Mouse (Mus musculus) forebrain, embryonic 16.5 days (tissue): ENCODE results near the gene Rnf152. TPM values are rescaled to one million over a fixed set of nuclear protein-coding genes. Genes with fewer than 3 reads are reported as not detected.

ENCODE experiments used
- ATAC-seq: fragments of 200-750 bp; cut with Nextera tagmentation; 2 replicates; pipeline ENCODE4 v1.8.0; 2017; ENCODE audit warnings: mild to moderate bottlenecking, moderate library complexity
- H3K27ac ChIP-seq: fragments of 300-500 bp; sonication (generic); 2 replicates; pipeline ENCODE4 v1.5.1; 2014; ENCODE audit warnings: low read length, control low read depth
- H3K27me3 ChIP-seq: fragments of 300-500 bp; sonication (generic); replicated peaks from 2 replicates; pipeline ENCODE4 v1.6.1; 2014; ENCODE audit warnings: low read length; ENCODE audit not compliant: control insufficient read depth, insufficient read depth
- H3K36me3 ChIP-seq: fragments of 300-500 bp; sonication (generic); 2 replicates; pipeline ENCODE4 v1.6.1; 2014; ENCODE audit not compliant: control insufficient read depth, insufficient read depth
- H3K4me1 ChIP-seq: fragments of 300-500 bp; sonication (generic); replicated peaks from 2 replicates; pipeline ENCODE4 v1.6.1; 2014; ENCODE audit warnings: low read length; ENCODE audit not compliant: control insufficient read depth, insufficient read depth
- H3K4me2 ChIP-seq: fragments of 300-500 bp; sonication (generic); 2 replicates; pipeline ENCODE4 v1.6.1; 2014; ENCODE audit warnings: mild to moderate bottlenecking, low read length, control low read depth
- H3K4me3 ChIP-seq: fragments of 300-500 bp; sonication (generic); replicated peaks from 2 replicates; pipeline ENCODE4 v1.5.1; 2014; ENCODE audit warnings: mild to moderate bottlenecking, low read length, control low read depth
- H3K9ac ChIP-seq: fragments of 300-500 bp; sonication (generic); replicated peaks from 2 replicates; pipeline ENCODE4 v1.6.1; 2014; ENCODE audit warnings: low read depth, low read length, control low read depth
- H3K9me3 ChIP-seq: fragments of 300-500 bp; sonication (generic); 2 replicates; pipeline ENCODE4 v1.6.1; 2016; ENCODE audit warnings: low read length; ENCODE audit not compliant: control insufficient read depth
- WGBS: fragments of 180-500 bp; shearing (Covaris S2); extraction: QIAGEN DNeasy Blood & Tissue Kit; methylation state at CpG from one replicate; pipeline ENCODE4 v1.1.7; 2014; 5-methylcytosine and 5-hydroxymethylcytosine counted together
- polyA plus RNA-seq: library from polyadenylated mRNA; unstranded; fragments of >200 nt; fragmentation: Nextera tagmentation; extraction: Ambion mirVana; gene quantifications from 2 replicates; pipeline ENCODE4 v1.2.1, GENCODE M21; 2015

The Rnf152 gene
- 6.2 and 9.2 TPM in 2 replicates for polyA plus RNA-seq

DNA sequence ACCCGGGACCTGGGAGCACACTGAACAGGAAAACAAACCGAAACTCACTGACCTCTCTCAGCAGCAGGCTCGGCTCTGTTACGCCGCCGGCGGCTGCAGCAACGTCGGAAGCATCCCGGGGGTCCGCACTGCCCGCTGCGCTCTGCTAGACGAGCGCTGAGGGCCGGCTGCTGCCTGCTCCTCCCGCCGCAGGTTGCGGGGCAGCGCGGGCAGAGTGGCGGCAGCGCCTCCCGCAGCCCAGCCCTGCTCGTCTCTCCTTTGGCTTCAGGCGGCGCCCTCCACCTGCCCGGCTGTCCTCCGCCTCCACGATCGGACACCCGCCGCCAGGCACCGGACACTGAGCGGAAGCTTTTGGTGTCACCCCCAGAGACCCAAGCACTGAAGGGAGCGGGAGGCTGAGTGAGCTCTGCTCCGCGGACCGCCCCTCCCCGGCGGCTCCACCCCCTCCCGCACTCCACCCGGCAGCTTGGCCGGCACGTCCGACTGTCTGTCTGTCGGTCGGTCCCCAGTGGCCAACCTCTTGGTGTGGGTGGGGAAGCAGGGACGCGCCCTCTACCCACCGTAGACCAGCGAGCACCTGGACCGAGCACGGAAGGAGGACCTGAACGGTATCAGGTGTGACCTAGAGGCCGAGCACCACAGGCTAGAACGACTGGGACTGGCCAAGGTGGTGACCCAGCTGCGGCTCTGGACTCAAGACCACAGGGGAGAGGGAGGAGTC, at the start of gene Rnf152:
Rnf152 (minus strand) TSS at position 420 of the 721 bp plus-strand sequence.
- peak within 1 kb of the TSS; percentile 81 for H3K4me2 ChIP-seq
- peak within 1 kb of the TSS; percentile 17; the same call in 1 of the 2 replicates for H3K27ac ChIP-seq
- ATAC-seq: peak; percentile 69
- WGBS: under 1% methylated on average over 55 of the region's 58 CpGs
- H3K36me3 ChIP-seq: no peaks in the 10 kb centered on the region
- H3K9ac ChIP-seq: peak within 1 kb of the TSS; percentile 71
- 0 out of 2 replicates have a peak, but pooled peaks cover 2% of the 10 kb centered on the region for H3K4me1 ChIP-seq
- no peaks in the 10 kb centered on the region for H3K27me3 ChIP-seq
- no peaks in the 10 kb centered on the region for H3K9me3 ChIP-seq
- peak within 1 kb of the TSS; percentile 65 for H3K4me3 ChIP-seq

GRCm38 (mm10) chr1:105402853-105403252, 46.3 kb upstream of the Rnf152 start:
- Histone ChIP-seq H3K27me3 (no peaks in the 10 kb centered on the region), H3K4me3 (no peak overlapping the region), H3K4me2 (no peak overlapping the region), H3K36me3 (no peaks in the 10 kb centered on the region), H3K4me1 (no peaks in the 10 kb centered on the region), H3K9me3 (no peaks in the 10 kb centered on the region), H3K9ac (no peak overlapping the region), H3K27ac (no peak overlapping the region)
- ATAC-seq: no peak
- 63% methylated on average over 1 of the region's 1 CpGs for WGBS

GRCm38 (mm10) chr1:105384141-105384937, 27.8 kb upstream of the Rnf152 start:
- 52% methylated on average over 4 of the region's 4 CpGs for WGBS
- H3K4me3 ChIP-seq: no peak overlapping the region
- H3K9ac ChIP-seq: no peak overlapping the region
- H3K4me1 ChIP-seq: no peaks in the 10 kb centered on the region
- no peaks in the 10 kb centered on the region for H3K27me3 ChIP-seq
- H3K36me3 ChIP-seq: no peaks in the 10 kb centered on the region
- no peak overlapping the region for H3K27ac ChIP-seq
- H3K9me3 ChIP-seq: no peaks in the 10 kb centered on the region
- no peak overlapping the region for H3K4me2 ChIP-seq
- no peak for ATAC-seq

DNA sequence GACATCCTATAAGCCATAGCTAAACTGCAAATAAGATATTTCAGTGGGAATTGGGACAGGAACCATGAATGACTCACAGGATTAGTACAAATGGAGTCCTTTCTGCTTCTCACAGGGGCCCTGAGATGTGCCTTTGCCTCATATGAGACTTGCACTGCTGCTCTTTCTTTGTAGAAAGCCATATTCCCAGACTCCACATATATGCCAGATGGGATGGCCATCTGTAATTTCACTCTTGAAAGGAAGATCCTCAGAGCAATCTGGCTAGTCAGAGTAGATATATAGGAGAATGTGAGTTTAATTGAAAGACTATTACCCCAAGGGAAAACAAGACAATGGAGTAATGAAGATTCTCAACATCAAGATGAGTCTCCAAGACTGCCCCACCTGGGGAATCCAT, 21.0 kb upstream of the Rnf152 start:
- Histone ChIP-seq H3K4me3 (no peak overlapping the region), H3K36me3 (no peaks in the 10 kb centered on the region), H3K27ac (no peak overlapping the region), H3K4me2 (no peak overlapping the region), H3K9me3 (no peaks in the 10 kb centered on the region), H3K9ac (no peak overlapping the region), H3K27me3 (no peaks in the 10 kb centered on the region), H3K4me1 (no peaks in the 10 kb centered on the region)
- ATAC-seq: no peak

DNA sequence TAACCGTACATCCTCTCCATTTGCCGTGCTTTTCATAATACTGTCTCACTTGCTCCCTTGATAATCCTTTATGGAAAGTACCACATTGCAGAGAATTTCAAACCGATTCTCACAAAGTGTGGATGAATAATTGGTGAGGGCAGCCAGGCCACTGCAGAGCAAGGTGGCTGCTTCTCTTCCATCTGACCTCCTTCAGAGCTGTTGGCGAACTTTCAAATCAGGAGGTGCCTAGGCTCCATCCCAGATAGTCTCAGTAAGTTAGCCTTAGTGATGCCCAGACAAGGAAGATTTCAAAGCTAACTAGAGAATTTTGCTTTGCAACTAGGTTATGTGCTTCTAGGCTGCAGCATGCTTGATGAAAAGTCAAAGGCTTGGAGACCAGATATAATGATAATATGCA, 18.1 kb upstream of the Rnf152 start:
- no peak overlapping the region for H3K27ac ChIP-seq
- no peak for ATAC-seq
- WGBS: 82% methylated on average over 4 of the region's 4 CpGs

GRCm38 (mm10) chr1:105362701-105363100, 6.2 kb upstream of the Rnf152 start:
- Histone ChIP-seq H3K4me2 (no peak overlapping the region), H3K4me3 (no peak overlapping the region), H3K9me3 (no peaks in the 10 kb centered on the region), H3K36me3 (no peaks in the 10 kb centered on the region), H3K9ac (no peak overlapping the region), H3K27ac (no peak overlapping the region), H3K4me1 (no peaks in the 10 kb centered on the region), H3K27me3 (no peaks in the 10 kb centered on the region)
- ATAC-seq: no peak

More for the DNA sequence above, 18.1 kb upstream of the Rnf152 start:
- Histone ChIP-seq H3K4me2 (no peak overlapping the region), H3K4me1 (no peaks in the 10 kb centered on the region), H3K9me3 (no peaks in the 10 kb centered on the region), H3K36me3 (no peaks in the 10 kb centered on the region), H3K27me3 (no peaks in the 10 kb centered on the region), H3K4me3 (no peak overlapping the region), H3K9ac (no peak overlapping the region)

GRCm38 (mm10) chr1:105358896-105359295, 2.4 kb upstream of the Rnf152 start:
- no peak for ATAC-seq
- Histone ChIP-seq H3K9me3 (no peaks in the 10 kb centered on the region), H3K36me3 (no peaks in the 10 kb centered on the region), H3K4me2 (no peak overlapping the region), H3K9ac (no peak overlapping the region), H3K4me1 (0 out of 2 replicates have a peak, but pooled peaks cover 2% of the 10 kb centered on the region), H3K27me3 (no peaks in the 10 kb centered on the region), H3K4me3 (no peak overlapping the region), H3K27ac (no peak overlapping the region)
- WGBS: 34% methylated on average over 4 of the region's 4 CpGs

DNA sequence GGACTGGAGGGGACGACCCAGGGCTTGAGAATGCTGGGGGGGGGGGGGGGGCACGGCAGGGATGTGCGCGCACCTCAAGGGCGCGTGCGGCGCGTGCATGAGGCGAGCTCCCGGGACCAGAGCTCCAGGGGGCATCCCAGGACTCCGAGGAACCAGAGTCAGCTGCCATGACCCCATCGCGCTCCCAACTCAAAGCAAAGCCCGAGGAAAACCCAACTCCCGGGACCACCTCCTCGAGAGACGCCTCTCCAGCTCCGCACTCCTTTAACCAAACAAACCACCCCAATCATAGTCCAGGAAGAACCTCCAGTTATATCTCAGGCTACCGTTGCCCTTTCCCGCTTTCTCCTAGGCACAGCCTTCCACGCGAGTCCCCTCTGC, 610 bp downstream of the Rnf152 start:
- 0 out of 2 replicates have a peak, but pooled peaks cover 2% of the 10 kb centered on the region for H3K4me1 ChIP-seq
- 0% methylated on average over 18 of the region's 23 CpGs for WGBS
- H3K27me3 ChIP-seq: no peaks in the 10 kb centered on the region
- peak overlapping the region; percentile 71 for H3K9ac ChIP-seq
- no peaks in the 10 kb centered on the region for H3K9me3 ChIP-seq
- peak overlapping the region; percentile 81 for H3K4me2 ChIP-seq
- H3K36me3 ChIP-seq: no peaks in the 10 kb centered on the region
- peak overlapping the region; percentile 65 for H3K4me3 ChIP-seq
- ATAC-seq: peak; percentile 39
- no peak overlapping the region for H3K27ac ChIP-seq
